Mouse (Mus musculus) embryo, embryonic 10.5 days (tissue): ENCODE measurements at regions not wholly inside any gene's neighbourhood (a gene's known extent, or its start where the extent isn't known, plus 50 kb on each side); places are given as distances from the start of the nearest gene placed in this dataset.

Experiments
- DNase-seq: peaks from one replicate; pipeline ENCODE4 v3.0.0-alpha.2; 2015; ENCODE audit warnings: low spot score

- no peak for DNase-seq
Measured at GRCm38 (mm10) chr1:128731445-128731844, 139.4 kb upstream of the Cxcr4 start.

- no peak for DNase-seq
Measured at GRCm38 (mm10) chr1:128724433-128725091, 132.5 kb upstream of the Cxcr4 start.

GRCm38 (mm10) chr1:128723843-128724242, 131.8 kb upstream of the Cxcr4 start:
- no peak for DNase-seq

GRCm38 (mm10) chr1:128722061-128722471, 130.0 kb upstream of the Cxcr4 start:
- DNase-seq = no peak

- no peak for DNase-seq
Measured at GRCm38 (mm10) chr1:128714843-128715242, 122.8 kb upstream of the Cxcr4 start.

- DNase-seq = no peak
Measured at GRCm38 (mm10) chr1:128712876-128713275, 120.8 kb upstream of the Cxcr4 start.

- DNase-seq = peak; percentile 11
Measured at GRCm38 (mm10) chr1:128711121-128711520, 119.0 kb upstream of the Cxcr4 start.

- DNase-seq = no peak
Measured at GRCm38 (mm10) chr1:128707747-128708146, 115.7 kb upstream of the Cxcr4 start.

GRCm38 (mm10) chr1:128706167-128706566, 114.1 kb upstream of the Cxcr4 start:
- DNase-seq = no peak

GRCm38 (mm10) chr1:128705071-128705503, 113.0 kb upstream of the Cxcr4 start:
- no peak for DNase-seq

- no peak for DNase-seq
Measured at GRCm38 (mm10) chr1:128701326-128701725, 109.2 kb upstream of the Cxcr4 start.

GRCm38 (mm10) chr1:128697962-128698361, 105.9 kb upstream of the Cxcr4 start:
- DNase-seq = no peak

- no peak for DNase-seq
Measured at GRCm38 (mm10) chr1:128695936-128696335, 103.8 kb upstream of the Cxcr4 start.

- no peak for DNase-seq
Measured at GRCm38 (mm10) chr1:128692799-128693198, 100.7 kb upstream of the Cxcr4 start.

- DNase-seq = peak; percentile 58
Measured at GRCm38 (mm10) chr1:128692313-128692712, 100.2 kb upstream of the Cxcr4 start.

- DNase-seq = peak; percentile 86
Measured at GRCm38 (mm10) chr1:128687236-128687927, 95.3 kb upstream of the Cxcr4 start.

- peak; percentile 35 for DNase-seq
Measured at GRCm38 (mm10) chr1:128685467-128686137, 93.5 kb upstream of the Cxcr4 start.

GRCm38 (mm10) chr1:128682942-128683341, 90.8 kb upstream of the Cxcr4 start:
- DNase-seq = no peak

GRCm38 (mm10) chr1:128681261-128681660, 89.2 kb upstream of the Cxcr4 start:
- no peak for DNase-seq

- no peak for DNase-seq
Measured at GRCm38 (mm10) chr1:128680538-128680937, 88.4 kb upstream of the Cxcr4 start.

GRCm38 (mm10) chr1:128680012-128680411, 87.9 kb upstream of the Cxcr4 start:
- DNase-seq = no peak

GRCm38 (mm10) chr1:128679005-128679980, 87.2 kb upstream of the Cxcr4 start:
- peak; percentile 35 for DNase-seq
